Mouse (Mus musculus) embryonic facial prominence, embryonic 15.5 days (tissue): ENCODE data around the gene Klhl29. TPM values are rescaled to one million over a fixed set of nuclear protein-coding genes. Genes with fewer than 3 reads are reported as not detected.

Experiments
- ATAC-seq: fragments of 200-750 bp; cut with Nextera tagmentation; 2 replicates; pipeline ENCODE4 v1.8.0; 2017; ENCODE audit warnings: low read depth, moderate TSS enrichment; ENCODE audit not compliant: insufficient number of reproducible peaks, low FRiP score, low TSS enrichment
- H3K27ac ChIP-seq: fragments of 300-500 bp; sonication (generic); replicated peaks from 2 replicates; pipeline ENCODE4 v1.5.1; 2015; ENCODE audit warnings: mild to moderate bottlenecking, inconsistent platforms
- H3K27me3 ChIP-seq: fragments of 300-500 bp; sonication (generic); 2 replicates; pipeline ENCODE4 v1.6.1; 2015; ENCODE audit warnings: inconsistent platforms
- H3K36me3 ChIP-seq: fragments of 300-500 bp; sonication (generic); 2 replicates; pipeline ENCODE4 v1.6.1; 2015; ENCODE audit warnings: mild to moderate bottlenecking, inconsistent platforms
- H3K4me1 ChIP-seq: fragments of 300-500 bp; sonication (generic); 2 replicates; pipeline ENCODE4 v1.6.1; 2015; ENCODE audit warnings: inconsistent platforms
- H3K4me2 ChIP-seq: fragments of 300-500 bp; sonication (generic); replicated peaks from 2 replicates; pipeline ENCODE4 v1.6.1; 2015; ENCODE audit warnings: mild to moderate bottlenecking, inconsistent platforms
- H3K4me3 ChIP-seq: fragments of 300-500 bp; sonication (generic); replicated peaks from 2 replicates; pipeline ENCODE4 v1.5.1; 2015; ENCODE audit warnings: mild to moderate bottlenecking, inconsistent platforms
- H3K9ac ChIP-seq: fragments of 300-500 bp; sonication (generic); 2 replicates; pipeline ENCODE4 v1.6.1; 2015; ENCODE audit warnings: inconsistent platforms
- H3K9me3 ChIP-seq: fragments of 300-500 bp; sonication (generic); replicated peaks from 2 replicates; pipeline ENCODE4 v1.6.1; 2016; ENCODE audit warnings: inconsistent platforms
- WGBS: fragments of 180-500 bp; shearing (Covaris S2); methylation state at CpG from one replicate; pipeline ENCODE4 v1.1.7; 2015; 5-methylcytosine and 5-hydroxymethylcytosine counted together
- polyA plus RNA-seq: library from polyadenylated mRNA; unstranded; fragments of >200 nt; fragmentation: Nextera tagmentation; extraction: Ambion mirVana; gene quantifications from 2 replicates; pipeline ENCODE4 v1.2.1, GENCODE M21; 2015

Klhl29 gene
- polyA plus RNA-seq, 1 experiment from 2014 or later = 1.5 TPM

DNA sequence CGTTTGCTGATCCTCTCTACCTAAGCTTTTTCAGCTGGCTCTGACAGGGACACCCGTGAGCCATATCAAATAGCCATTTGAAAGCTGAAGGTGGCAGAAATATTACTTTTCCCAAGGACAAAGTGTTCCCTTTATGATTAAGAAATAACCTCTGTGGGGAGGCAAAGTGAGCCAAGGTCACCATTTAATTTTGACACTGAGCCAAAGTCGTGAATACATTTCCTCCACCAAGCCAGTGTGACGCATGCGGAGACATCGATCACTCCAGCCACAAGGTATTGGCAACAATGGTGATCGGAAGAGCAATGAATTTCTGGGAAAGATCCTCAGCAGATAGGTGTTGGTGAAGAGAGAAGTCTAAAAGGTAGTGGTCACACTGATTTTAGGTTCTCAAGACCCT, 83.2 kb downstream of the Klhl29 start:
- no peak for ATAC-seq
- H3K4me2 ChIP-seq = no peak overlapping the region
- H3K4me1 ChIP-seq = no peaks in the 10 kb centered on the region
- H3K4me3 ChIP-seq = no peak overlapping the region
- no peak overlapping the region for H3K27ac ChIP-seq
- no peaks in the 10 kb centered on the region for H3K27me3 ChIP-seq
- WGBS = 86% methylated on average over 7 of the region's 7 CpGs
- H3K36me3 ChIP-seq = no peaks in the 10 kb centered on the region
- H3K9ac ChIP-seq = no peak overlapping the region
- no peaks in the 10 kb centered on the region for H3K9me3 ChIP-seq

DNA sequence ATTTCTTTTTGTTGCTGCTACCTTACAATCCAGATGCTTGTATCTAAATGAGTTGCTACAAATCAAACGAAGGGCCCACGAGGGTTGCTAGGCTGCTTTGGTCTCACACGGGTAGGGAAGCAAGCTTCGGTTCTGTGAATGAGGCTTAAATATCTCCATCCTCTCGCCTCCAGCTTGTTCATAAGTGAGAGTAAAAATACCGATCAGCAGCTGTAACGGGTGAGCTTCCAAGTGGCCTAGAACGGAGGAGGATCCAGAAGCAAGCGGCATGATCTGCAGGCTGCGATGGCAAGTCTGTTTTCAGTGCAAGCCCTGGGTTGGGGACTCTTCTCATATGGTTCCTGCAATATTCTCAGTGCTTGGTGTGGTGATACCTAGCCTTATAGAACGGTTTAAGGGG, 89.9 kb downstream of the Klhl29 start:
- Histone ChIP-seq H3K27me3 (no peaks in the 10 kb centered on the region), H3K9ac (no peak overlapping the region), H3K9me3 (no peaks in the 10 kb centered on the region), H3K4me2 (no peak overlapping the region), H3K36me3 (no peaks in the 10 kb centered on the region), H3K4me3 (no peak overlapping the region), H3K4me1 (peaks cover 15% of the 10 kb centered on the region), H3K27ac (no peak overlapping the region)
- WGBS = 78% methylated on average over 11 of the region's 11 CpGs
- no peak for ATAC-seq

DNA sequence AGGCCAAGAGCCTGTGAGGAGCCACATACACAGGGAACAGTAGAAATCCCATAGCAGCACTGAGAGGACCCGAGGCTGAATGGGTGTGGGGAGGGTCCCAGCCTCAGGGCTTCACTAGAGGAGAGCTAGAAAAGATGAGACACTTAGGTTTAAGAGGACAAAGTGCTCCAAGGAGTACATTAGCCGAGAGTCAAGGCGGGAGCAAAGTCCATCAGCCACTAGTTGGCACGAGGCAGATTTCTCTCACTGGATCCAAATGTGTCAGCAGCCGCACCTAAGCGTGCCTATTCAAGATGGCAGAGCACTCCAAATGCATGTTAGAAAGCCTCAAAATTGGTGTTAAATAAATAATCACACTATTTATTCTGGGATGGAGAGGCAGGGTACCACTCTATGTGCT, 90.5 kb downstream of the Klhl29 start:
- Histone ChIP-seq H3K9me3 (no peaks in the 10 kb centered on the region), H3K4me2 (no peak overlapping the region), H3K4me1 (peaks cover 15% of the 10 kb centered on the region), H3K36me3 (no peaks in the 10 kb centered on the region), H3K9ac (no peak overlapping the region), H3K27me3 (no peaks in the 10 kb centered on the region), H3K27ac (no peak overlapping the region), H3K4me3 (no peak overlapping the region)
- WGBS = 88% methylated on average over 6 of the region's 6 CpGs
- no peak for ATAC-seq

DNA sequence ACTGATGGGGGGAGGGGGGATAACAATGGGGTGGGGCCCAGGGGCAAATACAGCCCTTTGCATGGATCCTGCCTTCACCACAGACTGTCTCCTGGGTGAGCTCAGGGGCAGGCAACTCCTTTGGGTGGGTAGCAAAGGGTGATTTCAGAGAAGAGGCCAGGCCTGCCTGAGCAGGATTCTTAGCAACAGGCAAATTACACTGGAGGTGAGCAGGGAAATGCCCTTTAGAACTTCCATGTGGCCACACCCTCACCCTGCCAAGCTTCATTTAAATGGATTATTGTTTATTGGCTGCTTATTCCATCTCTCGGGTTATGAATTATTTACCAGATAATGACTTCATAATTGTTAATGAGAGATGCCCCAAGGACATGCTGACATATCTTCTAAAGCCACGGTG, 91.8 kb downstream of the Klhl29 start:
- Histone ChIP-seq H3K4me3 (no peak overlapping the region), H3K27ac (no peak overlapping the region), H3K4me2 (no peak overlapping the region), H3K27me3 (no peaks in the 10 kb centered on the region), H3K9ac (no peak overlapping the region), H3K9me3 (no peaks in the 10 kb centered on the region), H3K4me1 (peaks cover 18% of the 10 kb centered on the region), H3K36me3 (no peaks in the 10 kb centered on the region)
- WGBS = 59% methylated on average over 2 of the region's 2 CpGs
- ATAC-seq = no peak

DNA sequence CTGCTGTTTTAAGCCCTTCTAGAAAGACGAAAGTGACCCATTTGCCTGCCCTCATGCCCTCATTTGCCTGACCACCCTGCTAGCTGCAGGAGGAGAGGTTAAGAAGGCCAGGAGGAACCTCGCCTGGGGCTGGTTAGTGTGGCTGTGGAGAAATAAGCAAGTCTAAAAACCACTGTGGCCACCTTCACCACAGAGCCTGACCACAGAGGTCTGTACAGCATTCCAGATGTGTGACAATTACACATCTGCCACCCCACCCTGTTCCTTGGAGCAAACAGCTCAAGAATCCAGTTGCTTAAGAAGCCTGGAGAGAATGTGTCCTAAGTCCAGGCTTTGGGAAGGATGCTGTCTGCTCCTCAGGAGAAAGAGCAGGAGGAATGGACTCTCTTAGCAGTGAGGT, 92.9 kb downstream of the Klhl29 start:
- H3K4me2 ChIP-seq = no peak overlapping the region
- no peaks in the 10 kb centered on the region for H3K27me3 ChIP-seq
- no peak overlapping the region for H3K4me3 ChIP-seq
- H3K9me3 ChIP-seq = no peaks in the 10 kb centered on the region
- H3K4me1 ChIP-seq = peaks cover 18% of the 10 kb centered on the region
- no peak overlapping the region for H3K27ac ChIP-seq
- no peak overlapping the region for H3K9ac ChIP-seq
- peak; percentile 27; the same call in 1 of the 2 replicates for ATAC-seq
- WGBS = 69% methylated on average over 2 of the region's 2 CpGs
- no peaks in the 10 kb centered on the region for H3K36me3 ChIP-seq

DNA sequence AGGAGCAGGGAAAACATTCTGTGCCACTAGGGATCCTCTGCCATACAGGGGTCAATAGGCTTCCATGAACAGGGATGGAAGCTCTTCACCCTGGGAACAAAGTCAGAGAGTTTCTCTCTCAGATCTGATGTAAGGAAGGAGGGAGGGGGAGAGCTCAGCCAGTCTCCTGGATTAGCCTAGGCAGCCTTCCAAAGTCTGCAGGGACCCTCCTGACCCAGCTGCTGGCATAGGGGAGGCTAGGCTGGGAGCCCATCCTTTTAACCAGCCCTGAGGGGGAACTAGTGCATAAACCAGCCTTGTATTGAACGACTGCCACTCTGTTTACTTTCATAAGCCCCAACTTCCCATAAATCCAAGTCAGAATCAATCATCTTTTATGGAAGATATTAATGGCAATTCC, 95.6 kb downstream of the Klhl29 start:
- WGBS = 21% methylated on average over 1 of the region's 1 CpGs
- ATAC-seq = no peak

DNA sequence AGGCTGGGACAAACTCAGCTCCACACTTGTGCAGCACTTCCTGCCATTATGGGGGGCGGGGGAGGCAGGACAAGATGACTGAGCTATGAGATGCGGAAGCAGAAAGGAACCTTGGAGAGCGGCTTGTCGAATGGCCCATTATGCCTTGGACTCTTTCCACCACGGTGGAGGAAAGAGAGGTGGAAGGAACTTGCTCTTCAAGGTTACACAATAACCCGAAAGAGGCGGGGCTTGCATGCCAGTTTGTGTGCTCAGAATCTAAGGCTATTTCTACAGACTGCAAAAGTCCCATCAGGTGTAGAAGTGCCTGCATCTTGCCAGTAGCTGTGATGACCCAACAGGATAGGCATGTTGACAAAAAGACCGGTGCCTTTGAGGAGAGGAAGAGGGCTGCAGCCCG, 98.5 kb downstream of the Klhl29 start:
- ATAC-seq = no peak
- H3K27ac ChIP-seq = no peak overlapping the region
- no peak overlapping the region for H3K9ac ChIP-seq
- H3K27me3 ChIP-seq = no peaks in the 10 kb centered on the region
- H3K4me2 ChIP-seq = no peak overlapping the region
- no peaks in the 10 kb centered on the region for H3K36me3 ChIP-seq
- peaks cover 30% of the 10 kb centered on the region for H3K4me1 ChIP-seq
- H3K9me3 ChIP-seq = no peaks in the 10 kb centered on the region
- 66% methylated on average over 9 of the region's 9 CpGs for WGBS
- H3K4me3 ChIP-seq = no peak overlapping the region

More for the DNA sequence above, 95.6 kb downstream of the Klhl29 start:
- H3K9ac ChIP-seq = no peak overlapping the region
- no peak overlapping the region for H3K4me2 ChIP-seq
- no peaks in the 10 kb centered on the region for H3K9me3 ChIP-seq
- H3K27ac ChIP-seq = no peak overlapping the region
- no peaks in the 10 kb centered on the region for H3K36me3 ChIP-seq
- no peak overlapping the region for H3K4me3 ChIP-seq
- no peaks in the 10 kb centered on the region for H3K27me3 ChIP-seq
- peaks cover 33% of the 10 kb centered on the region for H3K4me1 ChIP-seq

DNA sequence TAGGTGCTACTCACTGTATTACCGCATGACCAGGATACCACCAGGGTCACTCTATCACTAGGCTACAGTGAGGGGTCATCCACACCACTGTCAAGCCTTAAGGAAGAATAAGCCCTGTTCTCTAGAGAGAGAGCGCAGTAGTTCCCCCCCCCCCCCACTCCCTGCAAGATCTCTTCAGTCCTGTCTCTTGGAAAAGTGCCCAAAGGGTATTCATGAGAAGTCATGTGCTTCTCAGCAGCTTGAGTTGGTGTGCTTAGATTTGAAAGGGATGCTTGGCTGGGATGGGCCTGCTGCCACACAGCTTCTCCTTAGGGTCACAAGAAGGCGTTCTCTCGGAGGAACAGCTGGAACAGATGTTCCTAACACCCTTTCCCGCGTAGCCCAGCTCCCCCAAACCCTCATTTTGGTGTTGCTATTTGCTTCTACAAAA, 100.0 kb downstream of the Klhl29 start:
- Histone ChIP-seq H3K4me3 (no peak overlapping the region), H3K27me3 (no peaks in the 10 kb centered on the region), H3K4me2 (no peak overlapping the region), H3K36me3 (no peaks in the 10 kb centered on the region), H3K9ac (no peak overlapping the region), H3K27ac (no peak overlapping the region), H3K4me1 (peaks cover 30% of the 10 kb centered on the region), H3K9me3 (no peaks in the 10 kb centered on the region)
- WGBS = 43% methylated on average over 6 of the region's 6 CpGs
- no peak for ATAC-seq

DNA sequence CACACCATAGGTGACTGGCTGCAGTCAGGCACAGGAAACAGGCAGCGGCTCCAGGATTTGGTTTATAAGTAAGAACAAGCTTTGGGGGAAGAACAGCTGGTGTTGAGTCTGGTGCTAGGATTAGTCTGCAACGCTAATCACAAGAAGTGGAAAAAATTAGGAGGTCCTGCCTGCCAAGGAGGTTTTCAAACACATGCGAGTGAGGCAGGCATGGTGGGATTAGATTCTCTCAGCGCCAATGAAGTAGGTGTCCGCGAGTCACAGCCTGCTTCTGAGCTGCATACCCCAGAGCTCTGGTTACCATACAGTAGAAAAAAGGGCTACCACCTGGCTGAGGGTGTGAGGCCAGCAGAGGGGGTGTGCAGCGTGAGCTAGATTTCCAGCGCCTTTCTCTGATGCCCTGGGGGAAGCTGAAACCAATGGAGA, 101.0 kb downstream of the Klhl29 start:
- Histone ChIP-seq H3K9ac (no peak overlapping the region), H3K27me3 (no peaks in the 10 kb centered on the region), H3K4me1 (peaks cover 28% of the 10 kb centered on the region), H3K4me3 (no peak overlapping the region), H3K27ac (no peak overlapping the region), H3K4me2 (no peak overlapping the region), H3K9me3 (no peaks in the 10 kb centered on the region), H3K36me3 (no peaks in the 10 kb centered on the region)
- ATAC-seq = peak; percentile 75
- WGBS = 28% methylated on average over 8 of the region's 8 CpGs

DNA sequence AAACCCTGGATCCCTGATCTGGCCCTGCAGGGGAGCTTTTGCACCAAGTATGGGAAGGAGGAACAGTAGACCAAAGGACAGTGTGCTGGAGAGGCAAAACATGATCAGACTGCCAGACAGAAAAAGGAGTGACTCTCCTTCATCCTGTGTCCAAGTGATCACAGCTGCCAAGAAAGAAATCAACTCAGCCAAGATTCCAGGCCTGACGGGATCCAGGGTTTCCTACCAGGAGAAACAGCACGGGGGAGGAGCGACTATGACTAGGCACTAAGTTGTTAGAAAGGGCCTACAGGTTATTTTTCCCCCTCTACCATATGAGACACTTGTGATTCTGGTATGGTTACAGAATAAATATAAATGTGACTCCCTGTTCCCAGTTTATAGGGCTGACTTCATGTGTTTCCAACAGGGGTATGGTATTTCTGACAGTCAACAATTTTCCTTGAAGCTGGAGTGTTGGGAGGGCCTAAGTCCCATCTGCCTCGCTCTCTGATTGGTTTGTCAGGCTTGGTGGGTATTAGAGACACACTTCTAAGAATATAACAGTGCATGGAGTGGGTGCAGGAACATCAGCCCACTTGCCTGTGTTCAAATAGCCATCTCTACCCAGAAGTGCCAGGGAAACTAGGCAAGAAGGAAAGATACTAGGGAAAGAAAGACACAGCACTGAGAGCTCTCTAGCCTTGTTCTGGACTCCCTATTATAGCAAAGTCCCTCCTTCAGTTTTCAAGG, 102.0 kb downstream of the Klhl29 start:
- H3K27me3 ChIP-seq = no peaks in the 10 kb centered on the region
- no peak overlapping the region for H3K4me3 ChIP-seq
- H3K9ac ChIP-seq = no peak overlapping the region
- no peak overlapping the region for H3K27ac ChIP-seq
- no peaks in the 10 kb centered on the region for H3K9me3 ChIP-seq
- WGBS = 65% methylated on average over 4 of the region's 4 CpGs
- H3K36me3 ChIP-seq = no peaks in the 10 kb centered on the region
- H3K4me1 ChIP-seq = peaks cover 29% of the 10 kb centered on the region
- no peak overlapping the region for H3K4me2 ChIP-seq
- ATAC-seq = no peak

DNA sequence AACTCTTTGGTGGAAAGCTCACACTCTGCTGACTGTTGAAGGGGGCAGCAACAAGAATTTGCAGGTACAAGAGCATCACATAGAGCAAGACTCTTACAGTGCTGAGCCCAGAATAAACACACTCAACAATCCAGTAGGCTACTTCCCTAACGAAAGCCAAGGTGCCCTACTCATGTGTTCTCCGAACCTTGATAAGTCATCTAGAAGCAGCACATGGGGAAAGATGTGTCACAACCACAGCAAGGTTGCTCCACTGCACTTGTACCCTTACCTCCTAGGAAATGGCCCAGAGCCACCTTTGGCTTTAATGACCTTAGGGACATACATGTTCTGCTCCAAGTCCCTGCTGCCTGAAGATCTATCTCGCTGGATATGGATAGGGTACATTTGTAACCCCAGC, 105.0 kb downstream of the Klhl29 start:
- H3K27ac ChIP-seq = no peak overlapping the region
- no peak for ATAC-seq
- 89% methylated on average over 3 of the region's 3 CpGs for WGBS
- no peaks in the 10 kb centered on the region for H3K27me3 ChIP-seq
- H3K4me1 ChIP-seq = peaks cover 29% of the 10 kb centered on the region
- H3K36me3 ChIP-seq = no peaks in the 10 kb centered on the region
- no peak overlapping the region for H3K9ac ChIP-seq
- H3K9me3 ChIP-seq = no peaks in the 10 kb centered on the region
- no peak overlapping the region for H3K4me2 ChIP-seq
- no peak overlapping the region for H3K4me3 ChIP-seq

DNA sequence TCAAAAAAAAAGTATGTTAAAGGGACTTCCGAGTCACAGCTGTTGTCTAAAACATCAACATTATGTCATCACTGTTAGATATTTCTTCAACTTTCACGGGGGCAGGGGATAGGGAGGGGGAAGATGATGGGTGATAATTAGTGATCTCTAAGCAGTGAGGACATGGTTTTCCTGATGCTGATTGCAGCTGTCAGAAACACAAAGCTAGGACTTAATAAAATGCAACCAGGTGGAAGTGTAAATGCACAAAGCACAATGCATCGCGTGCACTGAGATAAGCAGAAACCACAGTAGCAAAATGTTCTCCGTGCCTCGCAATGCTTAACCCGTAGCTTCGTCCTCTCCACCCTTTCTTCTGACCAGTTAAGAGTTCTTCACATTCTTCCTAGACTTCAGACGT, 105.5 kb downstream of the Klhl29 start:
- H3K9ac ChIP-seq = no peak overlapping the region
- H3K27ac ChIP-seq = no peak overlapping the region
- no peak overlapping the region for H3K4me2 ChIP-seq
- no peaks in the 10 kb centered on the region for H3K36me3 ChIP-seq
- 57% methylated on average over 9 of the region's 9 CpGs for whole genome bisulfite sequencing
- ATAC-seq = no peak
- H3K4me3 ChIP-seq = no peak overlapping the region
- no peaks in the 10 kb centered on the region for H3K9me3 ChIP-seq
- H3K27me3 ChIP-seq = no peaks in the 10 kb centered on the region
- H3K4me1 ChIP-seq = peaks cover 23% of the 10 kb centered on the region
